Mouse (Mus musculus): ENCODE results near the gene Retnlb.

DNA sequence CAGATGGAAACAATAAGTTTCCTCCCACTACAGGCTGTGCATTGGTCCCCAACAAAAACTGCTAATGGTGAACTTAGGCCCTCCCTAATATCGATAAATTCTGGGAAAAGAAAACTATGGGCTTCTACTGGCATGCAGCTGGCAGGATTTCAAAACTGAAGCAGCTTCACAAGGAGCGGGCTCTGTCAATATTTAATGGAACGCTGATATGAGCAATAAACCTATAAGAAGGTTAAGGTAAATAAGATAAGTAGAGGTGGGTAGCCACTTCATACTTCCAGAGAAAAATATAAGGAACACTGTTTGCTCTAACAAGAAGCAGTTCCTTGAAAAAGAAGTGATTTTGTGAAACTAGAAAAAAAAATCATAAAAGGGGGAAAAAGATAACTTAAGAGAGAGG, 9.8 kb downstream of the Retnlb start:
- TF ChIP-seq CTCF (IDR thresholded peaks at IDR 0.05; ENCODE audit: borderline replicate concordance, insufficient read depth, low read length) (no peak), POLR2A (IDR thresholded peaks at IDR 0.05; ENCODE audit: low read depth, low read length) (no peak)

Data from embryonic fibroblast, embryonic 13.5 days (primary cell).